Mouse (Mus musculus) bone marrow, adult 2 months (tissue): ENCODE results near the gene Plin5. TPM values are rescaled to one million over a fixed set of nuclear protein-coding genes. Genes with fewer than 3 reads are reported as not detected.
"Not testable (repeated sequence)": the region's sequence is repeated elsewhere in the genome, so short reads cannot be mapped to it uniquely, and the experiment has no call there.

Experiments used
- H3K27ac ChIP-seq: fragments of 200-500 bp; 2 replicates; pipeline ENCODE4 v1.5.1; 2012; ENCODE audit warnings: low read depth, mild to moderate bottlenecking, control low read depth, inconsistent platforms, low read length; ENCODE audit not compliant: control insufficient read depth, poor library complexity, insufficient read depth
- H3K4me1 ChIP-seq: fragments of 200-500 bp; 2 replicates; pipeline ENCODE4 v1.6.1; 2011; ENCODE audit warnings: low read length; ENCODE audit not compliant: control insufficient read depth, insufficient read depth
- H3K4me3 ChIP-seq: fragments of 200-500 bp; replicated peaks from 2 replicates; pipeline ENCODE3; 2011; ENCODE audit warnings: mild to moderate bottlenecking, low read depth, low read length, control low read depth; ENCODE audit not compliant: control insufficient read depth
- CTCF ChIP-seq: fragments of 200-500 bp; IDR thresholded peaks from 2 replicates; pipeline ENCODE4 v1.5.1; 2011; ENCODE audit warnings: low read length, control low read depth; ENCODE audit not compliant: control insufficient read depth, insufficient read depth
- POLR2A ChIP-seq: fragments of 200-500 bp; IDR thresholded peaks from 2 replicates; pipeline ENCODE4 v1.6.1; 2011; ENCODE audit warnings: low read depth, mild to moderate bottlenecking, control low read depth, low read length, borderline replicate concordance; ENCODE audit not compliant: control insufficient read depth
- WGBS: fragments of 180-500 bp; shearing (Covaris S2); methylation state at CpG from one replicate; pipeline ENCODE4 v1.1.7; 2018; 5-methylcytosine and 5-hydroxymethylcytosine counted together
- polyA plus RNA-seq: library from polyadenylated mRNA; stranded (reverse); fragments of >200 nt; gene quantifications from 2 replicates; pipeline ENCODE4 v1.2.4, GENCODE M21; 2011; ENCODE audit warnings: low replicate concordance; ENCODE audit not compliant: missing spikeins, insufficient read depth, insufficient read length

Plin5 gene
- polyA plus RNA-seq, 1 experiment: not detected

GRCm38 (mm10) chr17:56077523-56077922 is 39.9 kb downstream of the Plin5 start:
- TF ChIP-seq POLR2A (no peak), CTCF (no peak)
- Histone ChIP-seq H3K27ac (no peak overlapping the region), H3K4me1 (peaks cover 7% of the 10 kb centered on the region; the same call in 1 of the 2 replicates), H3K4me3 (no peak overlapping the region)
- WGBS: 78% methylated on average over 5 of the region's 5 CpGs

- H3K27ac ChIP-seq: peak within 1 kb of the TSS; percentile 96
- peak within 1 kb of the TSS; percentile 72 for H3K4me3 ChIP-seq
- WGBS: 0% methylated on average over 35 of the region's 35 CpGs
- peak; percentile 26; the same call in 1 of the 2 replicates for TF ChIP-seq POLR2A
- TF ChIP-seq CTCF: peak; percentile 42; the same call in 1 of the 2 replicates
- peaks cover 3% of the 10 kb centered on the region; the same call in 1 of the 2 replicates for H3K4me1 ChIP-seq
Observed at GRCm38 (mm10) chr17:56074827-56075208, 42.6 kb downstream of the Plin5 start, which contains the start of gene Ubxn6. Ubxn6 (minus strand) TSS chr17:56075028.

- Histone ChIP-seq H3K4me3 (peak overlapping the region; percentile 72), H3K27ac (peak overlapping the region; percentile 96), H3K4me1 (peaks cover 3% of the 10 kb centered on the region; the same call in 1 of the 2 replicates)
- TF ChIP-seq POLR2A (no peak), CTCF (no peak)
- WGBS: 8% methylated on average over 22 of the region's 22 CpGs
Observed at GRCm38 (mm10) chr17:56074097-56074826, 43.1 kb downstream of the Plin5 start.

GRCm38 (mm10) chr17:56072243-56072642 is 45.2 kb downstream of the Plin5 start:
- H3K27ac ChIP-seq: no peak overlapping the region
- 91% methylated on average over 5 of the region's 5 CpGs for WGBS
- H3K4me3 ChIP-seq: no peak overlapping the region
- H3K4me1 ChIP-seq: 0 out of 2 replicates have a peak, but pooled peaks cover 1% of the 10 kb centered on the region
- no peak for TF ChIP-seq POLR2A

- H3K4me1 ChIP-seq: 0 out of 2 replicates have a peak, but pooled peaks cover 1% of the 10 kb centered on the region
- H3K27ac ChIP-seq: no peak overlapping the region
- H3K4me3 ChIP-seq: no peak overlapping the region
- TF ChIP-seq CTCF (no peak), POLR2A (no peak)
Observed at GRCm38 (mm10) chr17:56071126-56071525, 46.3 kb downstream of the Plin5 start.

- no peaks in the 10 kb centered on the region for H3K4me1 ChIP-seq
- TF ChIP-seq POLR2A: no peak
- TF ChIP-seq CTCF: no peak
- whole genome bisulfite sequencing: 97% methylated on average over 14 of the region's 14 CpGs
- H3K4me3 ChIP-seq: no peak overlapping the region
- H3K27ac ChIP-seq: no peak overlapping the region
Observed at GRCm38 (mm10) chr17:56069066-56069465, 48.3 kb downstream of the Plin5 start.

GRCm38 (mm10) chr17:56066451-56066850 is 50.9 kb downstream of the Plin5 start:
- H3K4me3 ChIP-seq: no peak overlapping the region
- TF ChIP-seq CTCF (no peak), POLR2A (no peak)
- no peaks in the 10 kb centered on the region for H3K4me1 ChIP-seq
- no peak overlapping the region for H3K27ac ChIP-seq

GRCm38 (mm10) chr17:56065715-56066114 is 51.7 kb downstream of the Plin5 start:
- not testable (repeated sequence) for H3K4me3 ChIP-seq
- 87% methylated on average over 6 of the region's 6 CpGs for WGBS

GRCm38 (mm10) chr17:56062081-56062480 is 55.3 kb downstream of the Plin5 start:
- no peak overlapping the region for H3K4me3 ChIP-seq
- no peak overlapping the region for H3K27ac ChIP-seq
- no peaks in the 10 kb centered on the region for H3K4me1 ChIP-seq
- WGBS: 89% methylated on average over 7 of the region's 7 CpGs
- TF ChIP-seq CTCF: no peak
- TF ChIP-seq POLR2A: no peak

More at GRCm38 (mm10) chr17:56065715-56066114, 51.7 kb downstream of the Plin5 start:
- not testable (repeated sequence) for H3K27ac ChIP-seq, H3K4me1 ChIP-seq

Other genes with a start within 250 kb of the Plin5 start
- not detected in 2 replicates for gene Zfp119a, start 238.7 kb downstream of the Plin5 start, polyA plus RNA-seq
- gene Zfp959, start 225.5 kb downstream of the Plin5 start, polyA plus RNA-seq: 4.0 and 8.3 TPM in 2 replicates
- 1.4 TPM in 1 of 2 replicates, not detected in the other for gene Zfp119b, start 168.1 kb downstream of the Plin5 start, polyA plus RNA-seq
- gene Ebi3, start 165.0 kb downstream of the Plin5 start, polyA plus RNA-seq: 8.5 and 34.4 TPM in 2 replicates
- gene Yju2, start 158.5 kb downstream of the Plin5 start, polyA plus RNA-seq: 9.3 and 12.3 TPM in 2 replicates
- 1.6 TPM in 1 of 2 replicates, not detected in the other for gene Shd, start 147.1 kb downstream of the Plin5 start, polyA plus RNA-seq
- not detected in 2 replicates for gene Fsd1, start 131.1 kb downstream of the Plin5 start, polyA plus RNA-seq
- 3.9 and 10.6 TPM in 2 replicates for gene Stap2, start 112.0 kb downstream of the Plin5 start, polyA plus RNA-seq
- 13.1 and 47.7 TPM in 2 replicates for gene Mpnd, start 111.9 kb downstream of the Plin5 start, polyA plus RNA-seq
- 39.9 and 55.5 TPM in 2 replicates for gene Sh3gl1, start 81.0 kb downstream of the Plin5 start, polyA plus RNA-seq
- gene Chaf1a, start 77.2 kb downstream of the Plin5 start, polyA plus RNA-seq: 55.8 and 73.6 TPM in 2 replicates
- 17.7 and 41.7 TPM in 2 replicates for gene Ubxn6, start 42.6 kb downstream of the Plin5 start, polyA plus RNA-seq
- gene Hdgfl2, start 38.0 kb downstream of the Plin5 start, polyA plus RNA-seq: 62.0 and 145 TPM in 2 replicates
- gene Plin4, start 7.8 kb downstream of the Plin5 start, polyA plus RNA-seq: 0.52 and 3.4 TPM in 2 replicates
- 22.7 and 50.0 TPM in 2 replicates for gene Lrg1, start 4.4 kb upstream of the Plin5 start, polyA plus RNA-seq
- 3.2 and 3.9 TPM in 2 replicates for gene Sema6b, start 22.7 kb upstream of the Plin5 start, polyA plus RNA-seq
- gene Tnfaip8l1, start 44.9 kb upstream of the Plin5 start, polyA plus RNA-seq: 0.63 and 1.7 TPM in 2 replicates
- gene Mydgf, start 66.3 kb upstream of the Plin5 start, polyA plus RNA-seq: 12.5 and 25.9 TPM in 2 replicates
- gene Dpp9, start 101.3 kb upstream of the Plin5 start, polyA plus RNA-seq: 8.4 and 8.9 TPM in 2 replicates
- 6.9 and 10.8 TPM in 2 replicates for gene Fem1a, start 139.2 kb upstream of the Plin5 start, polyA plus RNA-seq
- gene Ticam1, start 159.2 kb upstream of the Plin5 start, polyA plus RNA-seq: 2.4 and 5.9 TPM in 2 replicates
- gene Plin3, start 175.3 kb upstream of the Plin5 start, polyA plus RNA-seq: 10.9 and 29.6 TPM in 2 replicates
- not detected in 2 replicates for gene Arrdc5, start 182.7 kb upstream of the Plin5 start, polyA plus RNA-seq
- gene Uhrf1, start 185.7 kb upstream of the Plin5 start, polyA plus RNA-seq: 77.5 and 109 TPM in 2 replicates
- gene Kdm4b, start 208.5 kb upstream of the Plin5 start, polyA plus RNA-seq: 15.7 and 74.9 TPM in 2 replicates